In genomic region chr3:133579671-133580070, GRCm38 (mm10) we compare ENCODE assay signal across 24 mouse cellular contexts.
"Had no signal": no experiment of that assay in that cellular context is flagged by ENCODE, and none has a peak within 500 bp of the region (broad histone marks: within the 10 kb centered on the region; RNA-seq: fewer than 3 reads in every experiment).

No protein-coding gene starts in this region.

- H3K36me3 ChIP-seq: limb, embryonic 10.5 days; limb, embryonic 13.5 days; liver, embryonic 12.5 days; liver, embryonic 15.5 days; lung, embryonic 15.5 days; neural tube, embryonic 12.5 days; neural tube, embryonic 15.5 days had no signal

- H3K4me1 ChIP-seq: liver, embryonic 12.5 days; liver, embryonic 15.5 days; lung, embryonic 15.5 days; neural tube, embryonic 12.5 days; neural tube, embryonic 15.5 days had no signal

- H3K9ac ChIP-seq: limb, embryonic 13.5 days; liver, embryonic 12.5 days; liver, embryonic 15.5 days; lung, embryonic 15.5 days; neural tube, embryonic 12.5 days; neural tube, embryonic 15.5 days had no signal

- H3K9me3 ChIP-seq: limb, embryonic 10.5 days; limb, embryonic 13.5 days; liver, embryonic 12.5 days; liver, embryonic 15.5 days; lung, embryonic 15.5 days; megakaryocyte, embryonic 14.5 days; neural tube, embryonic 12.5 days; neural tube, embryonic 15.5 days had no signal

- H3K4me2 ChIP-seq: limb, embryonic 13.5 days; liver, embryonic 12.5 days; liver, embryonic 15.5 days; lung, embryonic 15.5 days; midbrain, embryonic 11.5 days; neural tube, embryonic 12.5 days; neural tube, embryonic 15.5 days had no signal

- H3K27ac ChIP-seq: layer of hippocampus, adult 2 months; limb, embryonic 10.5 days; limb, embryonic 13.5 days; liver, embryonic 12.5 days; liver, embryonic 15.5 days; lung, embryonic 15.5 days; neural tube, embryonic 12.5 days; neural tube, embryonic 15.5 days had no signal

- H3K4me3 ChIP-seq: layer of hippocampus, adult 2 months; limb, embryonic 10.5 days; limb, embryonic 13.5 days; liver, embryonic 12.5 days; liver, embryonic 15.5 days; lung, embryonic 15.5 days; megakaryocyte, embryonic 14.5 days; neural tube, embryonic 12.5 days; neural tube, embryonic 15.5 days had no signal

- ATAC-seq: intestine, postnatal 0 days; liver, embryonic 12.5 days had no signal

- H3K27me3 ChIP-seq: limb, embryonic 13.5 days; liver, embryonic 12.5 days; liver, embryonic 15.5 days; lung, embryonic 15.5 days; megakaryocyte, embryonic 14.5 days; neural tube, embryonic 12.5 days; neural tube, embryonic 15.5 days had no signal

- DNase-seq: kidney, adult 9 months; kidney, postnatal 14 days; layer of hippocampus, adult 9-11 months; liver; lung, adult 18-20 months; lung, postnatal 10 days; lung, postnatal 36 days; midbrain, embryonic 14.5 days; right cerebral cortex, adult 18-20 months; right cerebral cortex, postnatal 25 days; spleen, adult 18-20 months; thymus, adult 18-20 months; thymus, postnatal 36 days had no signal
